Mouse (Mus musculus) c-Kit-positive CD71-positive TER-119-negative erythroid progenitor cells, embryonic 14.5 days (primary cell): ENCODE measurements at regions not wholly inside any gene's neighbourhood (a gene's known extent, or its start where the extent isn't known, plus 50 kb on each side); places are given as distances from the start of the nearest gene placed in this dataset.

Source experiments
- DNase-seq: peaks from one replicate; pipeline ENCODE4 v3.0.0-alpha.2; 2013; ENCODE audit warnings: low read depth

- DNase-seq, result no peak
Observed at GRCm38 (mm10) chr5:119149389-119150185, 520.9 kb upstream of the Tbx3 start.

GRCm38 (mm10) chr5:119153086-119153485 lies 517.4 kb upstream of the Tbx3 start:
- no peak for DNase-seq

- no peak for DNase-seq
Observed at GRCm38 (mm10) chr5:119156638-119157037, 513.8 kb upstream of the Tbx3 start.

- DNase-seq, result no peak
Observed at GRCm38 (mm10) chr5:119158171-119158570, 512.3 kb upstream of the Tbx3 start.

GRCm38 (mm10) chr5:119162132-119162675 lies 508.3 kb upstream of the Tbx3 start:
- DNase-seq, result no peak

GRCm38 (mm10) chr5:119167718-119168117 lies 502.8 kb upstream of the Tbx3 start:
- no peak for DNase-seq

- DNase-seq, result no peak
Observed at GRCm38 (mm10) chr5:119169274-119169673, 501.2 kb upstream of the Tbx3 start.

- DNase-seq, result no peak
Observed at GRCm38 (mm10) chr5:119171626-119172025, 498.8 kb upstream of the Tbx3 start.

- DNase-seq, result no peak
Observed at GRCm38 (mm10) chr5:119178805-119179204, 491.7 kb upstream of the Tbx3 start.

- DNase-seq, result no peak
Observed at GRCm38 (mm10) chr5:119183545-119184047, 486.9 kb upstream of the Tbx3 start.

- no peak for DNase-seq
Observed at GRCm38 (mm10) chr5:119186611-119187010, 483.9 kb upstream of the Tbx3 start.

- no peak for DNase-seq
Observed at GRCm38 (mm10) chr5:119188476-119188875, 482.0 kb upstream of the Tbx3 start.

- no peak for DNase-seq
Observed at GRCm38 (mm10) chr5:119193699-119194681, 476.5 kb upstream of the Tbx3 start.

GRCm38 (mm10) chr5:119199906-119200305 lies 470.6 kb upstream of the Tbx3 start:
- no peak for DNase-seq

GRCm38 (mm10) chr5:119201251-119201650 lies 469.2 kb upstream of the Tbx3 start:
- DNase-seq, result no peak

- DNase-seq, result no peak
Observed at GRCm38 (mm10) chr5:119204736-119205135, 465.7 kb upstream of the Tbx3 start.

GRCm38 (mm10) chr5:119208077-119208476 lies 462.4 kb upstream of the Tbx3 start:
- no peak for DNase-seq

GRCm38 (mm10) chr5:119213196-119213595 lies 457.3 kb upstream of the Tbx3 start:
- no peak for DNase-seq

GRCm38 (mm10) chr5:119213692-119214357 lies 456.6 kb upstream of the Tbx3 start:
- no peak for DNase-seq

- peak; percentile 1 for DNase-seq
Observed at GRCm38 (mm10) chr5:119214937-119215336, 455.5 kb upstream of the Tbx3 start.

- DNase-seq, result no peak
Observed at GRCm38 (mm10) chr5:119215364-119215763, 455.1 kb upstream of the Tbx3 start.

- no peak for DNase-seq
Observed at GRCm38 (mm10) chr5:119216146-119216545, 454.3 kb upstream of the Tbx3 start.
